Mouse (Mus musculus) G1E-ER4 (cell line): Measurements from ENCODE around the gene Gm28230. TPM values are rescaled to one million over a fixed set of nuclear protein-coding genes. Genes with fewer than 3 reads are reported as not detected.

Experiments
- GATA1 ChIP-seq: IDR thresholded peaks from one replicate; pipeline ENCODE4 v1.8.0; 2012; ENCODE audit warnings: low read length, inconsistent platforms
- polyA plus RNA-seq: library from polyadenylated mRNA; stranded (reverse); fragments of >175 nt; gene quantifications from 2 replicates; pipeline ENCODE4 v1.2.3, GENCODE M21; 2012

The Gm28230 gene
- polyA plus RNA-seq, 1 experiment, result not detected

- TF ChIP-seq GATA1, result no peak
Measured at GRCm38 (mm10) chr2:74687698-74688555, 38.6 kb upstream of the Gm28230 start.

- no peak for TF ChIP-seq GATA1
Measured at GRCm38 (mm10) chr2:74688795-74689573, 37.5 kb upstream of the Gm28230 start.

GRCm38 (mm10) chr2:74689574-74690337, 36.8 kb upstream of the Gm28230 start:
- TF ChIP-seq GATA1, result no peak

GRCm38 (mm10) chr2:74690338-74690716, 36.2 kb upstream of the Gm28230 start:
- TF ChIP-seq GATA1, result no peak

- TF ChIP-seq GATA1, result no peak
Measured at GRCm38 (mm10) chr2:74691022-74691951, 35.2 kb upstream of the Gm28230 start, which contains the start of gene Hoxd10. Gene Hoxd10 (plus strand): TSS chr2:74691924.

GRCm38 (mm10) chr2:74691995-74692807, 34.3 kb upstream of the Gm28230 start:
- TF ChIP-seq GATA1, result no peak

GRCm38 (mm10) chr2:74692808-74693431, 33.6 kb upstream of the Gm28230 start:
- no peak for TF ChIP-seq GATA1

GRCm38 (mm10) chr2:74693432-74693827, 33.1 kb upstream of the Gm28230 start:
- TF ChIP-seq GATA1, result no peak

GRCm38 (mm10) chr2:74694066-74694465, 32.5 kb upstream of the Gm28230 start:
- no peak for TF ChIP-seq GATA1

GRCm38 (mm10) chr2:74695383-74695782, 31.1 kb upstream of the Gm28230 start:
- TF ChIP-seq GATA1, result no peak

- no peak for TF ChIP-seq GATA1
Measured at GRCm38 (mm10) chr2:74695813-74696430, 30.6 kb upstream of the Gm28230 start.

GRCm38 (mm10) chr2:74696442-74697335, 29.8 kb upstream of the Gm28230 start:
- TF ChIP-seq GATA1, result no peak
